Mouse (Mus musculus): ENCODE data around the gene Armh2.

DNA sequence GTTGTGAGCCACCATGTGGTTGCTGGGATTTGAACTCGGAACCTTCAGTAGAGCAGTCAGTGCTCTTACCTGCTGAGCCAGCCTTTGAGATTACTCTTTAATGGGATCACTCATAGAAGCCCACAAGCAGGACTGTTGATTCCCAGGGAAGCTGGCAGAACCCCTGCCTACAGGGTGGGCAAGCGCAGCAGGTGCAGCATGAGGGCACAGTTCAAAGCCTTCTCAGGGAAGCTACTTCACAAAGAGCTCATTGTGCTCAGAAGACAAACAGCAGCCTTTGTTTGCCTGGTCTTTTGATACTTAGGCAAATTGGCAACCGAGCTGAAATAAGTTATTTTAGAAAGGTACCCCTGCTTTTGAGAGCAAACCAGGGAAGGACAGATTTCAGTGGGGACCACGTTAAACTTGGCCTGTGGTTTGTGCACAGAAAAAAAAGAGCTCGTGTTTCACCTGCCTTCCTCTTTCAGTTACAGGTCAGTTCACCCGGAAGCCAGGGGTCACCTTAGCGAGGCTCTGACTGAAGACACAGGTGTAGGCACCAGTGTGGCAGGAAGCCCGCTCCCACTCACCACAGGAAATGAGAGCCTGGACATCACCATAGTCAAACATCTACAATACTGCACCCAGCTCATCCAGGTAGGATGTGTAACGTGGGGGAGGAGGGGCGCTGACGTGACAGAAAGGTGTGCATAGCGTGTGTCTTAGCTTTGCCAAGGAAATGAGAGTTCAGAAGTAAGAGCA lies 31.2 kb upstream of the Armh2 start:
- TF ChIP-seq MAX (IDR thresholded peaks at IDR 0.05; ENCODE audit: low read depth) = no peak
- no peak for TF ChIP-seq POLR2A (IDR thresholded peaks at IDR 0.05; ENCODE audit: insufficient read length, low read depth)
- no peak for TF ChIP-seq TCF12 (IDR thresholded peaks at IDR 0.05; ENCODE audit: insufficient read depth, poor library complexity, severe bottlenecking)
- TF ChIP-seq TCF3 (IDR thresholded peaks at IDR 0.05; ENCODE audit: insufficient read length, low read depth) = no peak
- TF ChIP-seq POLR2AphosphoS2 (IDR thresholded peaks at IDR 0.05; ENCODE audit: insufficient read length, low read depth) = no peak
- no peak for TF ChIP-seq USF1 (IDR thresholded peaks at IDR 0.05; ENCODE audit: low read depth)
- TF ChIP-seq E2F4 (IDR thresholded peaks at IDR 0.05; ENCODE audit: insufficient read depth) = no peak
- no peak for TF ChIP-seq MYOD1 (IDR thresholded peaks at IDR 0.05; ENCODE audit: control insufficient read depth in 1 of 3, insufficient read length in 2 of 3, low read depth in 2 of 3)
- no peak for TF ChIP-seq CEBPB (IDR thresholded peaks at IDR 0.05; ENCODE audit: insufficient read depth, poor library complexity, severe bottlenecking)
- no peak for TF ChIP-seq MYOG (IDR thresholded peaks at IDR 0.05; ENCODE audit: control insufficient read depth in 1 of 3, insufficient read depth in 1 of 3, insufficient read length in 2 of 3, low read depth in 2 of 3)
- no peak for TF ChIP-seq SRF (IDR thresholded peaks at IDR 0.05; ENCODE audit: control insufficient read depth, insufficient read length, low read depth)
